Mouse (Mus musculus) layer of hippocampus, adult 2 months (tissue): ENCODE data around the gene AW146154. TPM values are rescaled to one million over a fixed set of nuclear protein-coding genes. Genes with fewer than 3 reads are reported as not detected.
"Not testable (repeated sequence)": the region's sequence is repeated elsewhere in the genome, so short reads cannot be mapped to it uniquely, and the experiment has no call there.

Source experiments
- DNase-seq, 2 experiments: peaks; one replicate each; pipeline ENCODE4 v3.0.0; 2022; ENCODE audit warnings: low spot score in 2 of 2
- H3K27ac ChIP-seq: fragments of 200-600 bp; 2 replicates; pipeline ENCODE4 v1.8.1; 2022
- H3K4me3 ChIP-seq: fragments of 200-600 bp; 2 replicates; pipeline ENCODE4 v1.8.1; 2022; ENCODE audit warnings: mild to moderate bottlenecking
- CTCF ChIP-seq: fragments of 200-600 bp; conservative IDR thresholded peaks from 2 replicates; pipeline ENCODE4 v1.8.1; 2022; ENCODE audit warnings: antibody characterized with exemption, mild to moderate bottlenecking, moderate library complexity
- long read RNA-seq, 2 experiments: library from polyadenylated mRNA; stranded (forward); transcript quantifications; one replicate each; pipeline ENCODE4 v2.0.0; 2021; ENCODE audit warnings: borderline mapping rate in 2 of 2
- total RNA-seq, 2 experiments: library from RNA; stranded (reverse); gene quantifications; 2 replicates each; pipeline ENCODE4 v1.2.3; 2021

The AW146154 gene
- 10 to 100 TPM in 1 of 2 experiments, 1 to 10 TPM in 1; 9.9 to 13.5 TPM for total RNA-seq
- long read RNA-seq, experiment 1, partial matches to known transcripts, result 1 of 6 reads
- long read RNA-seq, experiment 1, other reads (novel, unspliced or antisense), result 2 of 6 reads
- long read RNA-seq, experiment 2, partial matches to known transcripts, result 0 of 2 reads
- long read RNA-seq, experiment 2, other reads (novel, unspliced or antisense), result 0 of 2 reads

GRCm38 (mm10) chr7:41499389-41500049 lies at the start of gene AW146154, which contains the start of gene Gm20449:
Gene AW146154 (minus strand): TSS chr7:41499890.
Gene Gm20449 (minus strand): TSS chr7:41499417.
- peak within 1 kb of the TSS; percentile 80 for H3K4me3 ChIP-seq
- DNase-seq, result peak; percentile 99

GRCm38 (mm10) chr7:41512672-41513071 lies 13.0 kb upstream of the AW146154 start:
- Histone ChIP-seq H3K4me3 (no peak overlapping the region), H3K27ac (no peak overlapping the region)
- TF ChIP-seq CTCF, result no peak
- DNase-seq, result no peak

More at GRCm38 (mm10) chr7:41499389-41500049, at the start of gene AW146154, which contains the start of gene Gm20449:
- TF ChIP-seq CTCF, result peak; percentile 33; the same call in 1 of the 2 replicates
- peak within 1 kb of the TSS; percentile 86 for H3K27ac ChIP-seq

GRCm38 (mm10) chr7:41512207-41512606 lies 12.5 kb upstream of the AW146154 start:
- Histone ChIP-seq H3K4me3 (no peak overlapping the region), H3K27ac (no peak overlapping the region)
- TF ChIP-seq CTCF, result no peak
- DNase-seq, result no peak

GRCm38 (mm10) chr7:41502402-41502801 lies 2.7 kb upstream of the AW146154 start:
- no peak for DNase-seq
- TF ChIP-seq CTCF, result peak; percentile 31
- no peak overlapping the region for H3K27ac ChIP-seq
- no peak overlapping the region for H3K4me3 ChIP-seq

DNA sequence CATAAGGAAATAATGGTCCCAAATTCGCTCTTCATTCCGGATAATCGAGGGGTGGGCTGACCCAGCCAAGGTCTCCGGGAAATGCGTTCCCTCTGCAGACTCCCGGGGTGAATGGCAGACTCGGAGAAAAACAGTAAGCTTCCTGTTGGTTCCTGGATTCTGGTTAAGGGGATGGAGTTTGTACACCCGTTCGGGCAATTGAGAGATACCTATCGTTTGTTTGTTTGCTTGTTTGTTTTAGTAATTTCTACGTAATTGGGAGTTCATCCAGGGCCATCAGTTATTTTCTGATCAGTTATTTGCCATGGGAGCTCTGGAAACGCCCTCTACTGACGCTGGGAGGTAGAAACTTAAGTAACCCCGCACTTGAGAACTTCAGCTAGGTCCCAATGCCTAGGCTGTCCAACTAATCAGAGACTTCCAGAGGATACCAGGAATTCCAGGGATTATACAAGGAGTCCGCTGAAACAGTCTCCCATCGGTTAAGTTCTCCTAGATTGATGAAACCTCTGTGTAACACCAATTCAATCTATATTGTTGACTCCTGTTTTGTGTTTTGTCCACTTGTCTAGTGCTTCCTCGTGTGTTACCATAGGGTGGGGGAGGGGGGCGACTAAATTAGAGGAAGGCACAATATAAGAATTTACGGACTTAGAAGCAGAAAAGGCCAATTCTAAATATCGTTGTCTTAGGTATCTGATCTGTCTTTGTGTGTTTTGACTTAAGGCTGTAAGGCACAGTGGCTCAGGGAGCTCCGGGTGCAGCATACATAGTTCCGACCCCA lies 653 bp upstream of the AW146154 start:
- H3K4me3 ChIP-seq, result peak overlapping the region; percentile 80
- peak; percentile 81 for TF ChIP-seq CTCF
- peak; percentile 54 to 77 for DNase-seq
- peak overlapping the region; percentile 86 for H3K27ac ChIP-seq

- H3K4me3 ChIP-seq, result peak overlapping the region; percentile 80
- not testable (repeated sequence) for DNase-seq
- H3K27ac ChIP-seq, result peak overlapping the region; percentile 86
Measured at GRCm38 (mm10) chr7:41499018-41499388, 687 bp downstream of the AW146154 start.

DNA sequence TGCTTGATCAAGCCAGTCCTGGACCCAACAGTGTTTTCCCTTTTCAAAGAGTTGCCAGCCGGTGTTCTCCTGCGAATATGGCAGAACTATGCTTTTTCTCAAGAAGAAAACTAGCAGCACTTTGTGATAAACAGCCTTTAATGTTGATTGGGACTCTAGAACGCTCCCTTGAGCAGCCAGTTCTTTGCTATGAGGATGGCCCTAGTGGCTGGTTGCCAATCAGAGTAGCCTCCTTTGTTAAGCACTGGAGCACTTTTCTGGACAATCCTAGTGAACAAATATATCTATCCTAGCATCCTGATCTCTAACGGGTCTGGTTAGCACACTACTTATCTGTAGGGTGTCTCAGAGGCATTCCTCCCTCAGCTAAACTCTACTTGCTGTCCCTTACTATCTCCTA lies 1.2 kb downstream of the AW146154 start:
- H3K4me3 ChIP-seq, result peak overlapping the region; percentile 80
- DNase-seq, result not testable (repeated sequence)
- peak overlapping the region; percentile 86; the same call in 1 of the 2 replicates for H3K27ac ChIP-seq

- no peak overlapping the region for H3K4me3 ChIP-seq
- no peak overlapping the region for H3K27ac ChIP-seq
- no peak for DNase-seq
- no peak for TF ChIP-seq CTCF
Measured at GRCm38 (mm10) chr7:41497871-41498270, 1.8 kb downstream of the AW146154 start.

DNA sequence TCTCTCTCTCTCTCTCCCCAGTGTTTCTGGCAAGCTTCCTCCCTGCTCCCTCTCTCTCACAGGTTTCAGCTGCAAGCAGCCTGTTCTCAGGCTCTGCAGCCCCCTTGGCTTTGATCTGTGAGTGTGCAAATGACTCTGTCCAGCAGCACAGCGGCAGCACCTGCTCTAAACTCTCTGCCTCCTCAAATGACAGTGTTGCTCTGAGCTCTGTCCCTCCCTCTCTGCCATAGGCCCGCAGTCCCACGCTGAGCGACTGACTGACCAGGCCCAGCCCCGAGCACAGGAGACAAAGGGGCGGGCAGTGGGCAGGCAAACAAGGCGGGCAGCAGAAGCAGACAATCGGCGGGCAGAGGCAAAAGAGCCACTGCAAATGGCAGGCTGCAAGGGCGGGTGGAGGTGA lies 47.8 kb downstream of the AW146154 start:
- Histone ChIP-seq H3K4me3 (no peak overlapping the region), H3K27ac (no peak overlapping the region)
- TF ChIP-seq CTCF, result no peak
- DNase-seq, result no peak

DNA sequence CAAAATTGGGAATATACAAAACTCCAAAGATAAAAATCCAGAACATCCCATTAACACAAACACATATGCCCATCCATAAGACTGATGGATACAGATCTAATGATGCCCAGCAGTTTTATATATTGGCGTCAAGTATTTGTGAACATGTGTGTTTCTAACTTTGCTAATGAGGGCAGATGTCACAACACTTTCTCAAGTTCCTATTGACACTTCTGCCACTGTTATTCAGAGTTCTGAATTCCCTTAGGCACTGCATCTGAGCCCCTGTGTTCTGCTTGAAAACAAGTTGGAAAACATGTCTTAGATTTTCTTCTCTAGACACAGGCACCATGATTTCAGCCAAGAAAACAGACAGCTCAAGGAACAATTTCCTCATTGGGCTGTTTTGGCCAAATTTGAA lies 51.1 kb downstream of the AW146154 start, which contains the start of gene Vmn2r57:
Vmn2r57 (minus strand) TSS at position 101 of the 400 bp plus-strand sequence.
- not testable (repeated sequence) for H3K27ac ChIP-seq, DNase-seq, H3K4me3 ChIP-seq

Other genes with a start within 250 kb of the AW146154 start
- gene AI987944, start 106.5 kb downstream of the AW146154 start, total RNA-seq, result 10 to 100 TPM; 12.4 to 13.0 TPM
- under 1 TPM; 0.33 to 0.39 TPM for gene Vmn2r57, start 51.2 kb downstream of the AW146154 start, total RNA-seq
- under 1 TPM; 0.10 to 0.33 TPM for gene Gm20449, start 473 bp downstream of the AW146154 start, total RNA-seq
- not detected for gene Gm6871, start 73.8 kb upstream of the AW146154 start, total RNA-seq
- gene 2610021A01Rik, start 99.3 kb upstream of the AW146154 start, total RNA-seq, result 10 to 100 TPM; 33.8 to 36.3 TPM
- gene Zfp788, start 133.3 kb upstream of the AW146154 start, total RNA-seq, result 10 to 100 TPM; 32.2 to 36.0 TPM